In genomic region chr9:120603512-120603908, GRCm38 (mm10) we compare ENCODE assay signal across 8 mouse cellular contexts. TPM values are rescaled to one million over a fixed set of nuclear protein-coding genes. Genes with fewer than 3 reads are reported as not detected.
DNase-seq lines count a peak whose midpoint lies in the region; ATAC-seq lines count a peak whose summit lies in the region.
"Had no signal": no experiment of that assay in that cellular context is flagged by ENCODE, and none has a peak within 500 bp of the region (broad histone marks: within the 10 kb centered on the region; RNA-seq: fewer than 3 reads in every experiment).

No protein-coding gene starts in this region.

- no peak overlapping the region for H3K27ac ChIP-seq in liver, embryonic 11.5 days (ENCODE audit: low read depth, low read length)
- H3K27ac ChIP-seq in liver, embryonic 12.5 days: no peak overlapping the region
- H3K27ac ChIP-seq in forebrain, embryonic 13.5 days: no peak overlapping the region
- H3K27ac ChIP-seq in limb, embryonic 13.5 days: peak overlapping the region; percentile 69; the same call in 1 of the 2 replicates
- peak overlapping the region; percentile 3; the same call in 1 of the 2 replicates for H3K27ac ChIP-seq in stomach, embryonic 15.5 days

- H3K4me2 ChIP-seq in liver, embryonic 11.5 days: peak overlapping the region; percentile 23
- H3K4me2 ChIP-seq in liver, embryonic 12.5 days: no peak overlapping the region
- H3K4me2 ChIP-seq in forebrain, embryonic 13.5 days: peak overlapping the region; percentile 46
- H3K4me2 ChIP-seq in limb, embryonic 13.5 days (replicated peaks): peak overlapping the region; percentile 61
- H3K4me2 ChIP-seq in stomach, embryonic 15.5 days: peak overlapping the region; percentile 36

- 0 out of 2 replicates have a peak, but pooled peaks cover 3% of the 10 kb centered on the region for H3K27me3 ChIP-seq in liver, embryonic 11.5 days (replicated peaks; ENCODE audit: control insufficient read depth, insufficient read depth, low read length)
- H3K27me3 ChIP-seq in liver, embryonic 12.5 days (replicated peaks): peaks cover 4% of the 10 kb centered on the region; the same call in 1 of the 2 replicates
- H3K27me3 ChIP-seq in forebrain, embryonic 13.5 days: no peaks in the 10 kb centered on the region
- H3K27me3 ChIP-seq in limb, embryonic 13.5 days: no peaks in the 10 kb centered on the region
- H3K27me3 ChIP-seq in stomach, embryonic 15.5 days (replicated peaks): no peaks in the 10 kb centered on the region

- no peak overlapping the region for H3K9ac ChIP-seq in liver, embryonic 11.5 days (ENCODE audit: low read depth, low read length)
- H3K9ac ChIP-seq in liver, embryonic 12.5 days: no peak overlapping the region
- H3K9ac ChIP-seq in forebrain, embryonic 13.5 days: peak overlapping the region; percentile 45
- H3K9ac ChIP-seq in limb, embryonic 13.5 days: peak overlapping the region; percentile 52; the same call in 1 of the 2 replicates
- H3K9ac ChIP-seq in stomach, embryonic 15.5 days: no peak overlapping the region

- DNase-seq in liver, embryonic 11.5 days (ENCODE audit: low spot score): no peak
- DNase-seq in gastrocnemius, adult 18-20 months (ENCODE audit: low spot score): no peak
- no peak for DNase-seq in layer of hippocampus, adult 9-10 months (ENCODE audit: low spot score)

- H3K36me3 ChIP-seq in liver, embryonic 11.5 days (ENCODE audit: control insufficient read depth, insufficient read depth, low read length): no peaks in the 10 kb centered on the region
- no peaks in the 10 kb centered on the region for H3K36me3 ChIP-seq in liver, embryonic 12.5 days
- H3K36me3 ChIP-seq in forebrain, embryonic 13.5 days (ENCODE audit: poor library complexity, severe bottlenecking): no peaks in the 10 kb centered on the region
- 0 out of 2 replicates have a peak, but pooled peaks cover 5% of the 10 kb centered on the region for H3K36me3 ChIP-seq in limb, embryonic 13.5 days
- no peaks in the 10 kb centered on the region for H3K36me3 ChIP-seq in stomach, embryonic 15.5 days
- H3K36me3 ChIP-seq: G1E had no signal

- ATAC-seq in liver, embryonic 11.5 days (replicated peaks; ENCODE audit: low FRiP score): no peak
- ATAC-seq in liver, embryonic 12.5 days: no peak
- no peak for ATAC-seq in forebrain, embryonic 13.5 days
- ATAC-seq in limb, embryonic 13.5 days (ENCODE audit: low FRiP score, low read depth): no peak
- ATAC-seq in stomach, embryonic 15.5 days (ENCODE audit: insufficient read depth, low FRiP score, low read depth): no peak

- 41% methylated on average over 10 of the region's 10 CpGs for WGBS in liver, embryonic 11.5 days
- WGBS in liver, embryonic 12.5 days (ENCODE audit: insufficient replicate concordance): 54% methylated on average over 10 of the region's 10 CpGs
- 10% methylated on average over 10 of the region's 10 CpGs for WGBS in forebrain, embryonic 13.5 days
- WGBS in limb, embryonic 13.5 days: 5% methylated on average over 10 of the region's 10 CpGs
- WGBS in stomach, embryonic 15.5 days: 35% methylated on average over 10 of the region's 10 CpGs

- no peaks in the 10 kb centered on the region; the same call in 1 of the 2 replicates for H3K9me3 ChIP-seq in liver, embryonic 11.5 days (ENCODE audit: control insufficient read depth, low read length)
- H3K9me3 ChIP-seq in liver, embryonic 12.5 days (replicated peaks): peaks cover 9% of the 10 kb centered on the region; the same call in 1 of the 2 replicates
- H3K9me3 ChIP-seq in forebrain, embryonic 13.5 days (replicated peaks): no peaks in the 10 kb centered on the region; the same call in 1 of the 2 replicates
- H3K9me3 ChIP-seq in limb, embryonic 13.5 days: peaks cover 13% of the 10 kb centered on the region
- no peaks in the 10 kb centered on the region for H3K9me3 ChIP-seq in stomach, embryonic 15.5 days

- no peak overlapping the region for H3K4me3 ChIP-seq in liver, embryonic 11.5 days (ENCODE audit: low read depth, low read length)
- no peak overlapping the region for H3K4me3 ChIP-seq in liver, embryonic 12.5 days
- no peak overlapping the region; the same call in 1 of the 2 replicates for H3K4me3 ChIP-seq in forebrain, embryonic 13.5 days
- peak overlapping the region; percentile 29 for H3K4me3 ChIP-seq in limb, embryonic 13.5 days
- H3K4me3 ChIP-seq in stomach, embryonic 15.5 days (replicated peaks): no peak overlapping the region

- H3K4me1 ChIP-seq in liver, embryonic 11.5 days (replicated peaks; ENCODE audit: control insufficient read depth, insufficient read depth, low read length): peaks cover 3% of the 10 kb centered on the region
- peaks cover 17% of the 10 kb centered on the region for H3K4me1 ChIP-seq in liver, embryonic 12.5 days
- peaks cover 19% of the 10 kb centered on the region for H3K4me1 ChIP-seq in forebrain, embryonic 13.5 days
- peaks cover 31% of the 10 kb centered on the region for H3K4me1 ChIP-seq in limb, embryonic 13.5 days
- H3K4me1 ChIP-seq in stomach, embryonic 15.5 days: peaks cover 19% of the 10 kb centered on the region

RNA-seq across cellular contexts. Expression of gene Rpl14, which starts 32.3 kb away (rescaled TPM):
- 1,178 and 1,306 TPM in 2 replicates for polyA plus RNA-seq in liver, embryonic 11.5 days (2014; fragmentation: Nextera tagmentation; extraction: Ambion mirVana)
- polyA plus RNA-seq in liver, embryonic 12.5 days (2016; fragmentation: Nextera tagmentation; extraction: Ambion mirVana): 722 and 731 TPM in 2 replicates
- polyA plus RNA-seq in forebrain, embryonic 13.5 days (2015; fragmentation: Nextera tagmentation; extraction: Ambion mirVana): 544 and 592 TPM in 2 replicates
- 791 and 827 TPM in 2 replicates for polyA plus RNA-seq in limb, embryonic 13.5 days (2015; fragmentation: Nextera tagmentation; extraction: Ambion mirVana)
- polyA plus RNA-seq in stomach, embryonic 15.5 days (2015; fragmentation: Nextera tagmentation; extraction: Ambion mirVana): 694 and 820 TPM in 2 replicates
- total RNA-seq in gastrocnemius, adult 18-20 months (2021): 100 to 1,000 TPM; 308 to 335 TPM

Comparison
In these comparisons a context has a peak if more than half of its experiments do, and no peak if none do; other contexts are left out.
1. H3K27ac ChIP-seq: peak in limb, embryonic 13.5 days (single experiment) and stomach, embryonic 15.5 days (single experiment); none in liver, embryonic 11.5 days (single experiment), liver, embryonic 12.5 days (single experiment) and forebrain, embryonic 13.5 days (single experiment).
2. H3K9ac ChIP-seq: peak in forebrain, embryonic 13.5 days (single experiment) and limb, embryonic 13.5 days (single experiment); none in liver, embryonic 11.5 days (single experiment), liver, embryonic 12.5 days (single experiment) and stomach, embryonic 15.5 days (single experiment).